Mouse (Mus musculus) cortical plate, adult 2 months (tissue): ENCODE data around the gene Higd1a.

ENCODE experiments used
- CTCF ChIP-seq: fragments of 200-500 bp; IDR thresholded peaks from 2 replicates; pipeline ENCODE4 v1.5.1; 2011; ENCODE audit warnings: mild to moderate bottlenecking, control low read depth, low read length; ENCODE audit not compliant: insufficient read depth; ENCODE audit errors: extremely low read depth
- POLR2A ChIP-seq: fragments of 200-500 bp; IDR thresholded peaks from 2 replicates; pipeline ENCODE4 v1.6.1; 2011; ENCODE audit warnings: mild to moderate bottlenecking, low read length, control low read depth; ENCODE audit not compliant: insufficient read depth; ENCODE audit errors: extremely low read depth

GRCm38 (mm10) chr9:121802747-121803146 lies 55.4 kb downstream of the Higd1a start:
- no peak for TF ChIP-seq CTCF
- no peak for TF ChIP-seq POLR2A
